Mouse (Mus musculus): ENCODE measurements at regions not wholly inside any gene's neighbourhood (a gene's known extent, or its start where the extent isn't known, plus 50 kb on each side); places are given as distances from the start of the nearest gene placed in this dataset.

GRCm38 (mm10) chr5:64602996-64603755 is 200.0 kb upstream of the Klf3 start:
- TF ChIP-seq EP300 (IDR thresholded peaks at IDR 0.05; ENCODE audit: low read length) (no peak), E2F4 (IDR thresholded peaks at IDR 0.05; ENCODE audit: insufficient replicate concordance, low read depth, low read length) (no peak), CTCF (conservative IDR thresholded peaks at IDR 0.05 in 1 of 2, IDR thresholded peaks at IDR 0.05 in 1 of 2; ENCODE audit: low read depth in 2 of 2, low read length in 2 of 2) (no peak), MAX (IDR thresholded peaks at IDR 0.05; ENCODE audit: low read length) (no peak), ETS1 (conservative IDR thresholded peaks at IDR 0.05; ENCODE audit: low read depth, low read length) (no peak), POLR2A (IDR thresholded peaks at IDR 0.05; ENCODE audit: low read depth, low read length) (no peak), ZC3H11A (IDR thresholded peaks at IDR 0.05; ENCODE audit: low read depth, low read length) (no peak), IRF4 (IDR thresholded peaks at IDR 0.05; ENCODE audit: low read depth, low read length) (no peak), USF1 (IDR thresholded peaks at IDR 0.05; ENCODE audit: low read depth, low read length) (no peak), POLR2AphosphoS2 (IDR thresholded peaks at IDR 0.05; ENCODE audit: low read depth, low read length) (no peak)

Measured in CH12.LX (cell line).